Mouse (Mus musculus) liver, postnatal 0 days (tissue): ENCODE measurements around the gene Dna2.

ENCODE experiments used
- CTCF ChIP-seq: sonication (generic); IDR thresholded peaks from 2 replicates; pipeline ENCODE4 v1.5.1; 2016; ENCODE audit warnings: antibody characterized with exemption, low read depth
- EP300 ChIP-seq: IDR thresholded peaks from 2 replicates; pipeline ENCODE4 v1.6.1; 2016; ENCODE audit warnings: antibody characterized with exemption, low read depth, mild to moderate bottlenecking

GRCm38 (mm10) chr10:62932381-62932780 lies 14.4 kb upstream of the Dna2 start:
- TF ChIP-seq CTCF (peak; percentile 28; the same call in 1 of the 2 replicates), EP300 (no peak)
